Mouse (Mus musculus): ENCODE measurements around the gene Vgll1.

DNA sequence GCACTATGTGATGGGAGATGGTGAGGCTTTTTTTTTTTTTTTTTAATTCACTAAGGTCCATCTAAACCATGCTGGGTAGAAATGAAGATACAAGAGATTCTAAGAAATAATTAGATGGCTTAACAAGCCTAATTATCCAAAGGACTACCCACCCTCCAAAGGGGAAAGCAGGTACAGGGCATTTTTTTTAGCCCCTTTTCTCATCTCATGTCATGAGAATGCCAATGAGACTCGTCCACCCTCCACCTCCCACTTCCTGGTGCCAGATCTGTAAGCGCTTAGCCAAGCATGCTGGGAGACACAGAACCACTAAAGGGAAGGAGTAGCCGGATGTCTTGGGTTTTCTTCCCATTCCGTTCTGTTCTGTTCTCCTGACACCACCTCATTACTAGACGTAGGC, 45.1 kb upstream of the Vgll1 start, which contains the start of gene Brs3:
- TF ChIP-seq POLR2A (IDR thresholded peaks at IDR 0.05; ENCODE audit: insufficient read length, low read depth) (no peak), TCF12 (IDR thresholded peaks at IDR 0.05; ENCODE audit: insufficient read depth, poor library complexity, severe bottlenecking) (no peak), USF1 (IDR thresholded peaks at IDR 0.05; ENCODE audit: low read depth) (no peak), MAX (IDR thresholded peaks at IDR 0.05; ENCODE audit: low read depth) (no peak), POLR2AphosphoS2 (IDR thresholded peaks at IDR 0.05; ENCODE audit: insufficient read length, low read depth) (no peak), E2F4 (IDR thresholded peaks at IDR 0.05; ENCODE audit: insufficient read depth) (no peak), MYOG (IDR thresholded peaks at IDR 0.05; ENCODE audit: control insufficient read depth in 1 of 3, insufficient read depth in 1 of 3, insufficient read length in 2 of 3, low read depth in 2 of 3) (no peak), MYOD1 (IDR thresholded peaks at IDR 0.05; ENCODE audit: control insufficient read depth in 1 of 3, insufficient read length in 2 of 3, low read depth in 2 of 3) (no peak), CEBPB (IDR thresholded peaks at IDR 0.05; ENCODE audit: insufficient read depth, poor library complexity, severe bottlenecking) (no peak), SRF (IDR thresholded peaks at IDR 0.05; ENCODE audit: control insufficient read depth, insufficient read length, low read depth) (no peak)

Measured in myocyte (in vitro differentiated cells).